Mouse (Mus musculus) liver, adult 2 months (tissue): ENCODE measurements around the gene Hba-a1.

ENCODE experiments used
- CTCF ChIP-seq: fragments of 200-500 bp; IDR thresholded peaks from 2 replicates; pipeline ENCODE4 v1.5.1; 2011; ENCODE audit warnings: low read depth, low read length, control low read depth
- POLR2A ChIP-seq: fragments of 200-500 bp; IDR thresholded peaks from 2 replicates; pipeline ENCODE4 v1.6.1; 2011; ENCODE audit warnings: low read length, control low read depth; ENCODE audit not compliant: insufficient read depth; ENCODE audit errors: extremely low read depth

DNA sequence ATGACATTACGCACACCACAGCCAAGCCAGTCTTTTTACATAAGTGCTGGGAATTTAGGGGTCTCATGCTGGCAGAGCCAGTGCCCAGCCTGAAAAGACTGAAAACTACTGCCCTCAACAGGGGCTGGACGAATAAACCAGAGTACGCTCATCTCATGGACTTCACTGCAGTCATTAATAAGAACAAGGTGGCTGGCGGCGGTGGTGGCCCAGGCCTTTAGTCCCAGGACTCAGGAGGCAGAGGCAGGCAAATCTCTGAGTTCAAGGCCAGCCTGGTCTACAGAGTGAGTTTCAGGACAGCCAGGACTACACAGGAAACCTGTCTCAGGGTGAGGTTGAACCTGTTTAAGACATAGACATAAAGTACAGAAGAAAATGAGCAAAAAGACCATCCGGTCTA lies 17.1 kb upstream of the Hba-a1 start:
- TF ChIP-seq CTCF (no peak), POLR2A (no peak)
